Mouse (Mus musculus) CH12.LX (cell line): Measurements from ENCODE around the gene Rab33a. TPM values are rescaled to one million over a fixed set of nuclear protein-coding genes. Genes with fewer than 3 reads are reported as not detected.
A peak's percentile ranks its signal among the peaks of the same experiment; 100 is the strongest.

Experiments used
- DNase-seq: peaks from one replicate; pipeline ENCODE4 v3.0.0-alpha.2; 2013; ENCODE audit errors: extremely low read depth
- H3K27ac ChIP-seq: 2 replicates; pipeline ENCODE4 v1.5.1; 2012; ENCODE audit warnings: low read depth, mild to moderate bottlenecking, control low read depth, moderate library complexity; ENCODE audit not compliant: insufficient read depth
- H3K27me3 ChIP-seq: replicated peaks from 2 replicates; pipeline ENCODE3; 2012; ENCODE audit warnings: inconsistent platforms
- H3K36me3 ChIP-seq, 2 experiments: replicated peaks in 1 of 2; 2 replicates each; pipeline versions ENCODE3 to v1.6.1; 2012; ENCODE audit warnings: inconsistent platforms in 1 of 2, low read length in 1 of 2, mild to moderate bottlenecking in 1 of 2, mixed read lengths in 1 of 2, moderate library complexity in 1 of 2; ENCODE audit not compliant: control insufficient read depth in 1 of 2, insufficient read depth in 1 of 2
- H3K4me1 ChIP-seq, 2 experiments: 2 replicates each; pipeline ENCODE4 v1.6.1; 2012; ENCODE audit warnings: inconsistent platforms in 1 of 2, moderate library complexity in 1 of 2; ENCODE audit not compliant: insufficient read depth in 2 of 2, control insufficient read depth in 1 of 2
- H3K4me2 ChIP-seq: 2 replicates; pipeline ENCODE4 v1.6.1; 2012; ENCODE audit warnings: low read depth, mild to moderate bottlenecking, control low read depth; ENCODE audit not compliant: poor library complexity, insufficient read depth, severe bottlenecking
- H3K4me3 ChIP-seq, 3 experiments: fragments of 150-350 bp in 1 of 3; sonication (generic) in 1 of 3; replicated peaks in 1 of 3; 2 replicates each; pipeline versions ENCODE3 to v1.5.1; 2011 to 2012; ENCODE audit warnings: low read depth in 2 of 3, low read length in 2 of 3, mild to moderate bottlenecking in 2 of 3, moderate library complexity in 2 of 3, control low read depth in 1 of 3, improper control_type of control experiment in 1 of 3, inconsistent platforms in 1 of 3, mixed read lengths in 1 of 3; ENCODE audit not compliant: poor library complexity in 1 of 3
- H3K79me2 ChIP-seq: replicated peaks from 2 replicates; pipeline ENCODE4 v1.6.1; 2012; ENCODE audit warnings: mild to moderate bottlenecking, moderate library complexity; ENCODE audit not compliant: control insufficient read depth, poor library complexity, insufficient read depth, severe bottlenecking; ENCODE audit errors: extremely low read depth
- H3K9ac ChIP-seq: 2 replicates; pipeline ENCODE4 v1.6.1; 2012; ENCODE audit warnings: low read depth, mild to moderate bottlenecking, control low read depth, moderate library complexity; ENCODE audit not compliant: insufficient read depth
- H3K9me3 ChIP-seq: replicated peaks from 2 replicates; pipeline ENCODE3; 2012; ENCODE audit warnings: low read length, inconsistent platforms, mixed read lengths
- BHLHE40 ChIP-seq: IDR thresholded peaks from 2 replicates; pipeline ENCODE4 v1.6.1; 2011; ENCODE audit warnings: mild to moderate bottlenecking, low read depth, low read length, improper control_type of control experiment
- CHD1 ChIP-seq: IDR thresholded peaks from 2 replicates; pipeline ENCODE4 v1.6.1; 2012; ENCODE audit warnings: low read depth, low read length, improper control_type of control experiment, inconsistent platforms
- CTCF ChIP-seq, 2 experiments: IDR thresholded peaks in 1 of 2; conservative IDR thresholded peaks in 1 of 2; 2 replicates each; pipeline ENCODE4 v1.5.1; 2011 to 2012; ENCODE audit warnings: low read depth in 2 of 2, low read length in 2 of 2, improper control_type of control experiment in 1 of 2, inconsistent platforms in 1 of 2, mild to moderate bottlenecking in 1 of 2, moderate library complexity in 1 of 2
- E2F4 ChIP-seq: IDR thresholded peaks from 2 replicates; pipeline ENCODE4 v1.6.1; 2011; ENCODE audit warnings: low read depth, low read length, improper control_type of control experiment; ENCODE audit not compliant: insufficient replicate concordance
- ELF1 ChIP-seq: IDR thresholded peaks from 2 replicates; pipeline ENCODE4 v1.6.1; 2014; ENCODE audit warnings: low read depth, mild to moderate bottlenecking, inconsistent platforms, low read length, improper control_type of control experiment
- EP300 ChIP-seq: IDR thresholded peaks from 2 replicates; pipeline ENCODE4 v1.6.1; 2011; ENCODE audit warnings: low read length, improper control_type of control experiment
- GABPA ChIP-seq: IDR thresholded peaks from 2 replicates; pipeline ENCODE4 v1.6.1; 2012; ENCODE audit warnings: low read depth, low read length, improper control_type of control experiment, inconsistent platforms; ENCODE audit not compliant: insufficient replicate concordance
- IRF4 ChIP-seq: IDR thresholded peaks from 2 replicates; pipeline ENCODE4 v1.6.1; 2014; ENCODE audit warnings: low read depth, mild to moderate bottlenecking, inconsistent platforms, low read length, improper control_type of control experiment
- JUN ChIP-seq: IDR thresholded peaks from 2 replicates; pipeline ENCODE4 v1.6.1; 2011; ENCODE audit warnings: low read depth, mild to moderate bottlenecking, low read length, improper control_type of control experiment, moderate library complexity; ENCODE audit not compliant: insufficient read depth
- JUND ChIP-seq: conservative IDR thresholded peaks from 2 replicates; pipeline ENCODE4 v1.6.1; 2011; ENCODE audit warnings: low read depth, low read length, improper control_type of control experiment
- KAT2A ChIP-seq: IDR thresholded peaks from 2 replicates; pipeline ENCODE4 v1.6.1; 2012; ENCODE audit warnings: low read length, improper control_type of control experiment, inconsistent platforms; ENCODE audit not compliant: insufficient replicate concordance
- MAFK ChIP-seq: IDR thresholded peaks from 2 replicates; pipeline ENCODE4 v1.6.1; 2011; ENCODE audit warnings: low read length, improper control_type of control experiment; ENCODE audit not compliant: insufficient replicate concordance
- MAZ ChIP-seq: IDR thresholded peaks from 2 replicates; pipeline ENCODE4 v1.6.1; 2012; ENCODE audit warnings: low read depth, mild to moderate bottlenecking, inconsistent platforms, low read length, improper control_type of control experiment, moderate library complexity
- MEF2A ChIP-seq: IDR thresholded peaks from 2 replicates; pipeline ENCODE4 v1.6.1; 2014; ENCODE audit warnings: low read depth, mild to moderate bottlenecking, inconsistent platforms, low read length, improper control_type of control experiment, borderline replicate concordance
- MYC ChIP-seq: IDR thresholded peaks from 2 replicates; pipeline ENCODE4 v1.6.1; 2011; ENCODE audit warnings: low read depth, mild to moderate bottlenecking, improper control_type of control experiment, low read length
- NELFE ChIP-seq: IDR thresholded peaks from 2 replicates; pipeline ENCODE4 v1.6.1; 2011; ENCODE audit warnings: low read depth, low read length, improper control_type of control experiment
- NRF1 ChIP-seq: IDR thresholded peaks from 2 replicates; pipeline ENCODE4 v1.6.1; 2014; ENCODE audit warnings: low read depth, mild to moderate bottlenecking, inconsistent platforms, low read length, improper control_type of control experiment, moderate library complexity
- PAX5 ChIP-seq: IDR thresholded peaks from 2 replicates; pipeline ENCODE4 v1.6.1; 2012; ENCODE audit warnings: low read length, inconsistent platforms, mixed read lengths
- POLR2A ChIP-seq: IDR thresholded peaks from 2 replicates; pipeline ENCODE4 v1.6.1; 2011; ENCODE audit warnings: low read depth, mild to moderate bottlenecking, improper control_type of control experiment, low read length
- POLR2AphosphoS2 ChIP-seq: IDR thresholded peaks from 2 replicates; pipeline ENCODE4 v1.6.1; 2011; ENCODE audit warnings: low read depth, low read length, improper control_type of control experiment
- RAD21 ChIP-seq: IDR thresholded peaks from 2 replicates; pipeline ENCODE4 v1.6.1; 2011; ENCODE audit warnings: low read depth, mild to moderate bottlenecking, low read length, improper control_type of control experiment, moderate library complexity
- SIN3A ChIP-seq: IDR thresholded peaks from 2 replicates; pipeline ENCODE4 v1.6.1; 2012; ENCODE audit warnings: low read length, improper control_type of control experiment, inconsistent platforms
- SMC3 ChIP-seq: IDR thresholded peaks from 2 replicates; pipeline ENCODE4 v1.6.1; 2011; ENCODE audit warnings: low read depth, low read length, improper control_type of control experiment
- TCF12 ChIP-seq: IDR thresholded peaks from 2 replicates; pipeline ENCODE4 v1.6.1; 2014; ENCODE audit warnings: low read depth, mild to moderate bottlenecking, inconsistent platforms, low read length, improper control_type of control experiment
- UBTF ChIP-seq: IDR thresholded peaks from 2 replicates; pipeline ENCODE4 v1.6.1; 2012; ENCODE audit warnings: low read depth, mild to moderate bottlenecking, inconsistent platforms, low read length, improper control_type of control experiment, moderate library complexity
- USF1 ChIP-seq: IDR thresholded peaks from 2 replicates; pipeline ENCODE4 v1.6.1; 2014; ENCODE audit warnings: low read depth, mild to moderate bottlenecking, inconsistent platforms, low read length, improper control_type of control experiment
- USF2 ChIP-seq: conservative IDR thresholded peaks from 2 replicates; pipeline ENCODE4 v1.6.1; 2011; ENCODE audit warnings: low read depth, low read length, improper control_type of control experiment
- ZC3H11A ChIP-seq: IDR thresholded peaks from 2 replicates; pipeline ENCODE4 v1.6.1; 2012; ENCODE audit warnings: low read depth, mild to moderate bottlenecking, inconsistent platforms, low read length, improper control_type of control experiment
- ZMIZ1 ChIP-seq: IDR thresholded peaks from 2 replicates; pipeline ENCODE4 v1.6.1; 2012; ENCODE audit warnings: low read depth, mild to moderate bottlenecking, inconsistent platforms, low read length, improper control_type of control experiment
- dilution Hi-C: fragments of 300-500 bp; cut with MboI; formaldehyde crosslinking; loops from 2 replicates; pipeline ENCODE4 v1.14.3; 2020; ENCODE audit warnings: low sequenced_read_pairs; ENCODE audit not compliant: extremely low pct_unique_long_range_greater_than_20kb, extremely low pct_ligation_motif_present
- in situ Hi-C: fragments of 300-500 bp; cut with MboI; formaldehyde crosslinking; loops from 3 replicates; pipeline ENCODE4 v1.14.3; 2019; ENCODE audit warnings: low sequenced_read_pairs, low pct_ligation_motif_present, low pct_unique_long_range_greater_than_20kb, mixed read lengths
- polyA plus RNA-seq: library from polyadenylated mRNA; unstranded; fragments of >175 nt; gene quantifications from 2 replicates; pipeline ENCODE4 v1.2.1, GENCODE M21; 2012; ENCODE audit warnings: low read depth; ENCODE audit not compliant: insufficient read length
- total RNA-seq, 2 experiments: library from RNA; depleted of rRNA; stranded (reverse); fragments of 300-350 nt in 1 of 2; fragments of >200 nt in 1 of 2; gene quantifications; 2 replicates each; pipeline ENCODE4 v1.2.3; 2012 to 2014

Rab33a gene
- total and polyA plus RNA-seq, 3 experiments = 0.13 TPM; not detected in 2

DNA sequence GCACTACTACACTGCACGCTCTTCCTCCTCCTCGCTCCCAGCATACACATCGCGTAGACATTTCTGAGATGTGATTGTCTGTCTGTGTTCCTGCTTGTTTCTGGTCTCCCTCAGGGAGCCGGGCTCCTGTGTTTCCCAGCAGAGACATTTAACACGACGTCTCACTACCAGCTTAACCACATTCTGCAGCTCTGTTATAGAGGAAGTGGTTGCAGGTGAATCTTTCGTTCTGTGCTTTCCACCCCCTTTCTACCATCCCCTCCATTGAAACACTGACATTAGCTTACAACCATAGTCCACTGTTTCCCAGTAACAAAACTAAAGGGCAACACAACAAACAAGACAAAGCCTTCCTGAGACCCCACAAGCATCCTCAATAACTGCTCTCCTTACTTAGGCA, 25.3 kb upstream of the Rab33a start:
- TF ChIP-seq ZC3H11A (no peak), MAFK (no peak), USF2 (no peak), USF1 (no peak), TCF12 (no peak), IRF4 (no peak), CTCF (conservative IDR thresholded peaks at IDR 0.05 in 1 of 2, IDR thresholded peaks at IDR 0.05 in 1 of 2; ENCODE audit: low read depth in 2 of 2, low read length in 2 of 2) (no peak), JUN (no peak), E2F4 (no peak), ELF1 (no peak), SMC3 (no peak), MAZ (no peak), SIN3A (no peak), CHD1 (no peak), NRF1 (no peak), GABPA (no peak), PAX5 (no peak)
- peaks cover 21 to 44% of the 10 kb centered on the region in 2 experiments for H3K36me3 ChIP-seq
- H3K4me1 ChIP-seq = peaks cover 0 to 22% of the 10 kb centered on the region in 2 experiments; a peak in 1 of 4 replicates
- H3K79me2 ChIP-seq = 0 out of 2 replicates have a peak, but pooled peaks cover 2% of the 10 kb centered on the region
- H3K27ac ChIP-seq = no peak overlapping the region
- no peak overlapping the region for H3K9ac ChIP-seq
- peak; percentile 20 for DNase-seq
- H3K9me3 ChIP-seq = no peaks in the 10 kb centered on the region
- H3K4me3 ChIP-seq = no peak overlapping the region
- H3K4me2 ChIP-seq = no peak overlapping the region; the same call in 1 of the 2 replicates
- in situ Hi-C loops = no loop called here
- no peaks in the 10 kb centered on the region for H3K27me3 ChIP-seq
- dilution Hi-C loops = no loop called here

DNA sequence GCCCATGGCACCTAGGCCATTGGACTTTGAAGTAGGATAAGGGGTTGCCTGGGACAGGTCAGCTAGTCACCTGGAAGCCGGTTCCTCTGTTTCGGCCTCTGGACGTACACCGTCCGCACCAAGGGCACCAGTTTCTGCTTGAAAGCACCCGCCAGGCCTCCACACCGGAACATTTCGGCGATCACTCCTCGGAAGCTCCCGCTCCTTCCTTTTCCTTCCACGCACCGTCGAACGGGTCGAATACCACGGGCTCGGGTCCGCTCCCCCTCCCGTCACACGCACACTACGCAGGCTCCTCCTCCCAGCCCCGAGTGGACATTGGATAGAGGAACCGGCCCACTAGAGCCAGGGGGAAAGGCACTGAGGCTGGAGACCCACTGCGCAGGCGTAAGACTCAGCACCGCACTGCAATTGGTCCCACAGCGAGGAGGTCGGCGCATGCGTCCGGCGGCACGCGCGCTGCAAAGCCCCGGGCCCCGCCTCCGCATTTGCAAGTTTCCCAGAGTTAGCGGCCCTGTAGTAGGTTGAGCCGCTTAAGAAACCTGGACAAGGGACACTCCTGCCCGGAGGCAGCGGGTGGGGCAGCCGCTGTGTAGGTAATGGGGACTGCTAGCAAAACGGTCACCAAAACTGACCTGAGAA, 5.8 kb upstream of the Rab33a start, which contains the start of gene Aifm1:
Gene Aifm1 (minus strand): TSS at position 398 of the 642 bp plus-strand sequence.
- peak within 1 kb of the TSS; percentile 67 to 78 (median 71) for H3K4me3 ChIP-seq
- no peaks in the 10 kb centered on the region for H3K9me3 ChIP-seq
- H3K36me3 ChIP-seq = peaks cover 0 to 3% of the 10 kb centered on the region in 2 experiments
- peak within 1 kb of the TSS; percentile 71 for H3K4me2 ChIP-seq
- peaks cover 12% of the 10 kb centered on the region for H3K79me2 ChIP-seq
- dilution Hi-C loops = no loop called here
- peak; percentile 90 for DNase-seq
- H3K9ac ChIP-seq = peak within 1 kb of the TSS; percentile 61
- H3K27me3 ChIP-seq = no peaks in the 10 kb centered on the region
- H3K4me1 ChIP-seq = peaks cover 0 to 7% of the 10 kb centered on the region in 2 experiments; a peak in 1 of 4 replicates
- H3K27ac ChIP-seq = no peak within 1 kb of the TSS
- in situ Hi-C loops = no loop called here
- TF ChIP-seq BHLHE40 (no peak), MYC (0 out of 2 replicates have a peak, but pooled peaks have one; percentile 14), KAT2A (no peak), USF1 (no peak), JUND (no peak), ZC3H11A (no peak), POLR2AphosphoS2 (no peak), SIN3A (no peak), POLR2A (peak; percentile 73), ELF1 (peak; percentile 53; the same call in 1 of the 2 replicates), NRF1 (peak; percentile 99), MEF2A (no peak), UBTF (no peak), ZMIZ1 (no peak), USF2 (no peak), SMC3 (no peak), RAD21 (no peak), PAX5 (no peak), MAZ (0 out of 2 replicates have a peak, but pooled peaks have one; percentile 14), EP300 (no peak), IRF4 (no peak), NELFE (peak; percentile 60), JUN (no peak), CHD1 (no peak)
